Mouse (Mus musculus) activated CD4-positive, CD25-positive, alpha-beta regulatory T cell, adult 4 months (primary cell): ENCODE data around the gene Smg6. TPM values are rescaled to one million over a fixed set of nuclear protein-coding genes. Genes with fewer than 3 reads are reported as not detected.
"Not testable (repeated sequence)": the region's sequence is repeated elsewhere in the genome, so short reads cannot be mapped to it uniquely, and the experiment has no call there.

ENCODE experiments used
- ATAC-seq: one replicate; pipeline ENCODE4 v1.8.0; 2017
- polyA plus RNA-seq, 2 experiments: library from polyadenylated mRNA; unstranded; fragments of 100-300 nt; shearing (Covaris generic); gene quantifications; one replicate each; pipeline ENCODE4 v1.2.1; 2017

The Smg6 gene
- polyA plus RNA-seq, 2 experiments from 2014 or later: 15.3 to 15.5 TPM

DNA sequence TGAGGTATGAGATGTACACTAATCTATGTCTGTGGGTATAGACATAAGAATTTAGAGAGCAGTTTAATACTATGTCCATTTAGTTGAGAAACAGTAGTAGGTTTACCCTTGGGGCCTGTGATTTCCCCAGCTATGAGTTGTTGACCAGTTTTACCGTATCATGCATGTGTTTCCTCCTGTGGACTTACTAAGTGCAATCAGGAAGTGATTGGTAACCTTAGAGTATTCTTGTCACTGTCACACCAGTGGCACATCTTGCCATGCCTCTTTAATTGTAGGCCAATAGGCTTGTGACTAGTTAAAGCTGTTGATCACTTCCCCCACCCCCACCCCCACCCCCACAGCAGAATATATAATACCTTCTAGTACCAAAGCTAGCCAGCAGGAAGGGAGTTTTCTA lies 70.9 kb downstream of the Smg6 start:
- no peak for ATAC-seq

GRCm38 (mm10) chr11:75000869-75001653 lies 75.4 kb downstream of the Smg6 start:
- no peak for ATAC-seq

DNA sequence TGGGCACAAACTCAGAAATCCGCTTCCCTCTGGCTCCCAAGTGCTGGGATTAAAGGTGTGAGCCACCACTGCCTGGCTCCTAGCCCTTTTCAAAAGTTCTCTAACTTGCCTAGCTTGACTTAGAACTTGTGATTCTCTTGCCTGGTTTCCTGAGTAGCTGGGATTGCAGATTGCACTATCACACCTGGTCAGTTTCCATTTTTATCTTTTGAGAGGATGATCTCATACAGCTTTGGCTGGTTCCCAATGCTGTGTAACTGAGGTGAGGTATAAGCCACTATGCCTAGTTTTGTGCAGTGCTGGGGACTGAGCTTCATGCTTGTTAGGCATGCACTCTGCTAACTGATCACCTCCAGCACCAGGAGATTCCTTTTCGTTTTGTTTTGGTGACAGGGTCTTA lies 82.6 kb downstream of the Smg6 start:
- no peak for ATAC-seq

DNA sequence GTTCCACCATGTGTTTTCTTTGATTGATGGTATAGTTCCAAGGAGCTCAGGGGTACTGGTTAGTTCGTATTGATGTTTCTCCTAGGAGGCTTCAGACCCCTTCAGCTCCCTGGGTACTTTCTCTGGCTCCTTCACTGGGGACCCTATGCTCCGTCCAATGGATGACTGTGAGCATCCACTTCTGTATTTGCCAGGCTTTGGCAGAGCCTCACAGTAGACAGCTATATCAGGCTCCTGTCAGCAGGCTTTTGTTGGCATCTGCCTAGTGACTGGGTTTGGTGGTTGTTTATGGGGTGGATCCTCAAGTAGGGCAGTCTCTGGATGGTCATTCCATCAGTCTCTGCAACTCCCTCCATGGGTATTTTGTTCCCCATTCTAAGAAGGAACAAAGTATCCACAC lies 83.9 kb downstream of the Smg6 start:
- ATAC-seq: not testable (repeated sequence)

- peak; percentile 81 for ATAC-seq
Observed at GRCm38 (mm10) chr11:75012997-75013694, 87.5 kb downstream of the Smg6 start.

- no peak for ATAC-seq
Observed at GRCm38 (mm10) chr11:75013764-75014695, 88.4 kb downstream of the Smg6 start.

DNA sequence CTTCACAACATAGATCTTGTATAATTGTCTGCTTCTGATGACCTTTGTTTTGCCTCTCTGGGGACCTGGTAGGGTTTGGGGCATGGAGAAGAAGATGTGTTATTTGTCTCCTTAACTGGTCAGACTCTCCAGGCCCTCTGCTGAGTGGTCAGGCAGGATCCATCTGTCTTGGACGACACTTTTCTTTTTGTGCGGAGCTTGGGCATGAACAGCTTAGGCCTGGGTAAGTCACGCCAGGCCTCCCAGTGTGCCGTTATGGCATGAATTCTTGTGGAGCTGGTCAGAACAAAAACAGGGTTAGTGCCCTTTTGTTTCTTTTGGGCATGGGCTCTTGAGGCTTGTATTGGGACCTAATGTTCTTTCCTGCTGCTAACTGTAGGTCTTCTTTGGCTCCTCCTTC lies 89.2 kb downstream of the Smg6 start:
- ATAC-seq: no peak

DNA sequence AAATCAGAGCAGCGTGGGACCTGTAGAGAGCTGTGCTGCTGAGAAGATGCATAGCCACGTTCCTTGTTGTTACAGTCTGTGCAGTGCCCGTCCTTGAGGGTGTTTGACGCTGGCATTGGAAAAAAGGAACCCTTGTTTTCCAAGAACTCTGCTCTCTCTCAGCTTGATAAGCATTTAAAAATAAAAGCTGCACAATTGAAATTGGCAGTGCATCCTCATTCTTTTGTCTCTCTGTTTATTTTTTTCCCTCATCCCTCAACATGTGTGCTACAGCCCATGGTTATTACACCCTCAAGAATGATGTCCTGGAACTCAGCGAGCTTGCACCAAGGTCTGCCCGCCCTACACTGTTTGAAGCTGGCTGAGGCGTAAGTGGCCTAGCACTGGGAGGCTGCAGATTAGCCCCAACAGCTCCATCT lies 89.8 kb downstream of the Smg6 start:
- no peak for ATAC-seq

GRCm38 (mm10) chr11:75016309-75016860 lies 90.8 kb downstream of the Smg6 start:
- ATAC-seq: no peak

DNA sequence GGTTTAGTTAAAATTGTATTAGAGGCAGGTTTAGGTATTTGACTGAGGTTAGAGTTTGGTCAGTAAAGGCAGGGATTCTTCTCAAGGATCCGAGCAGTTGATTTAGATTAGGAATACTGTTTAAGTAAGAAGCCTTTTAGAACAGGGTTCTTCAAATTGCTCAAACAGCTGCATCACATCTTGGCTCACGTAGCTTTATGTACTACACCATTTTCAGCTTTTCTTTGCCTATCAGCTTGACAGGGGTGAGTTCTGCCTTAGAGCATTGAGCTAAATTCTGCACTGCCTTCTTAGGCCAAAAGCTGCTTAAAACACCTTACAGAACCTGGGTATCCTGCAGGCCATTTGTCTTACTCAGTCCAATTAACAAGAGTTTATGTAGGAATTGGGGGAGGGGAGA lies 92.2 kb downstream of the Smg6 start:
- ATAC-seq: no peak

DNA sequence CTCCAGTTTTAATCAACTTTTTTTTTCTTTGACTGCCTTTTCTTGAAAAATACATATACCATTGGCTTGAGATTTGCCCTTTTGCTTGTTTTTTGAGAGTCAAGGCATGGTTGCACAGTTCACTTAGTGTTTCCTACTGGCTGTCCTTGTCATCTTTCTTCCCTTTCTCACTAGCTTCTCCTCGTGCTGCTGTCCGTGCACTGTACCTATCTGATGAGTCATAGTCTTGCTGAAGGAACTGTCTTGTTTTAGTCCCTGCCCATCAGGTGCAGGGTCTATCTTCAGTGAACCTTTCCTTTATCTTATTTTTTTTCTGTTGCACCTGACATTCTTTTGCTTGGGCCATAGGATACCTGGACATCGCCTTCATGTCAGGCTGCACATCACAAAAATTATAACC lies 101.4 kb downstream of the Smg6 start:
- no peak for ATAC-seq

DNA sequence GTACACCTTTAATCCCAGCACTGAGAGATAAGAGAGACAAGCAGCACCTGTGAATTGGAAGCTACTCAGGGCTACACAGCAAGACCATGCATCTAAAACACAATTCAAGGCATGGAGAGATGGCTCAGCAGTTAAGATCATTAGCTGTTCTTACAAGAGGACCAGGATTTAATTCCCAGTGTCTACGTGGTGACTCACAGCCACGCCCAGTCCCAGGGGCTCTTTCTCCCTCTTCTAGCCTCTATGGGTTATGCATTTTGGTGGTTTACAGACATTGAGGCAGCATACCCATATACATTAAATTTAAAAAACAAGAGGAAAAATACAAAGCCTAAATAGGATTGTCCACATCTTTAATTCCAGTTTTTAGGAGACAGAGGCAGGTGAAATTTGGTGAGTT lies 102.0 kb downstream of the Smg6 start:
- ATAC-seq: no peak

- ATAC-seq: no peak
Observed at GRCm38 (mm10) chr11:75031251-75031650, 105.6 kb downstream of the Smg6 start.

DNA sequence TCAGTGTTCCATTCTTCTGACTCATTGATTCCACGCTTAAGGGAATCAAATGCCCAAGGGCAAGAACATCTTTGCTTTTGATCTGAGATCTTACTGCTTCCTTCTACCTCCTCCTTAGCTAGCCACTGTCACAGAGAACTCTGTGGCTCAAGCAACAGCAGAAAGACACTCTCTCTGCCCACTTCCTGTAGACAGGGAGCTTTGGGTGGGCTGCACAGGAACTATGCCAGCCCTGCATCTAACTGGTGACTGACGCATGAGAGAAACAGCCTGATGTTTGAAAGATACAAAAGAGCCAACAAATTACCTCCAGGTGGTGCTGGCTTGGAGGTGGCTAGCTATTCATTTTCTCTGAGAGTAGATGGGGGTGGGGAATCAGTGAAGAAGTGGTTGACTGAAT lies 107.3 kb downstream of the Smg6 start:
- ATAC-seq: no peak

DNA sequence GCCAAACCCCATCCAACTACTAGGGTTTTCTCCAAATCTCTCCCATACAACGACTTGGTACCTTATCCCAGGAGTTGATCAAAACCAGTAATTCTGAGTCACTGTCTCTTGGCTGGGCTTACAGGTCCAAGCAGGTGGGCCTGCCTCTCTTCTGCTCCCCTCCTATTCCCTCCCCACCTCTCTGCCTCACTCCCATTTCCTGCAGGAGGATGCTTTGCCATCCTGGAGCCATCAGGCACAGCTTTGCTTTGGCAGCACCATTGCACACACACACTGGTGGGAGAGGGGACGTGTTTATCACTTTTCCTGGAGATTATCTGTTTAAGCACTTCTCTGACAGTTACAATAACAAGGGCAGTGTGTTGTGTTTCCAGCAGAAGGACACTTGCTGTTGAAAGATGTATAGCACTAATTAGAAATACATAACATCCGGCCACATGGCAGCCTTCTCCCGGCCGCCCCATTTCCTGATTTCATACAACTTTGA lies 108.0 kb downstream of the Smg6 start:
- no peak for ATAC-seq

GRCm38 (mm10) chr11:75034104-75034503 lies 108.5 kb downstream of the Smg6 start:
- no peak for ATAC-seq

DNA sequence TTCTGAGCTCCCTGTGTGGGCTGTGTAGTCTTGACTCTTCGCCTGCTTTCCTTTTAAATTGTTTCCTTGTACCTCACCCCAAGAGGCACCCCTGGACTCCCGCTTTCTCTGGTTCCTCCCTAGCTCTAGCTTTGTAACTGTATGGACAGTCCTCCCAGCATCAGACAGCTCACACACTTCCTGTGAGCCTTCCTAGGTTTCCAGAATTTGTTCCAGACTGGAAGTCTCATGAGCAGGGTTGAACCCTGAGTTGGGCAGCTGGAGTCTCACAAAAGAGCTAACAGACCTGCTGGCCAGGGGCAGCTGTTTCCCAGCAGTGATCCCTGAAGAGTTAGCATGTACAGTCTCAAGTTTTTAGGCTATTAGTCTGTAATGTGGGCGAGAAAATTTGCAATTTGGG lies 118.7 kb downstream of the Smg6 start:
- no peak for ATAC-seq

DNA sequence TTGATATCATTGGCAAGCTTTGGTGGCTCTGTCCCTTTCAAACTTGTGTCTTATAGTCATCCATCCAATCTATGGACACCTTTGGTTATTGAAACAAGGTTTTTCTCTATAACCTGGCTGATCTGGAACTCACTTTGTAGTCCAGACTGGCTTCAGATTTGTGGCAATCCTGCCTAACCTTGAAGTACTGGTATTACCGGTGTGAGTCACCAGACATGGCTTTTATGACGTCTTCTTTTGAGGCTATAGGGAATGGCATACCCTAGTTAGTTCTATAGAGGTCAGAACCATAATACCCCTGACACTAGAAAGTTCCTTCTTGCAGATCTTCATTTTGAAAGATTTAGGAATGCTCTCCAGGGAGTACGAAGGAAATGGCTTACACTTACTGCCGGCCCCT lies 120.2 kb downstream of the Smg6 start:
- no peak for ATAC-seq

GRCm38 (mm10) chr11:75046638-75047037 lies 121.0 kb downstream of the Smg6 start:
- ATAC-seq: no peak

DNA sequence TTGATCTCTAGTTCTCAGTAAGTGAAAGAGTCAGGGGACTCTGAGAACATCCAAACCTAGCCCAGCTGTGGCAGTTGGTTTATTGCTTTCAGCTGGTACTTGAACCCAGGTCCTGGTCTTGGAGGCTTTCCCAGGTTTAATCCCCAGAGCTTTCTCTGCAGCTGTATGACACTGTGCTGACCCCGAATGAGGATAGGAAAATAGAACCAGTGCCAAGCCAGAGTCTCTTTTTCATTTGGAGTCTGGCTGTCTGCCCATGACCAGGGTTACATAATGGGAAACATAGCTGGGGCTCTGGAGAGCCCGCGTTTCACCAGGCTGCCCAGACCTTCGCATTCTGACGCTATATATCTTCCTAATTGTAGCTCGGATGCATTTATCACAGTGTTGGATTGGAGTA lies 121.4 kb downstream of the Smg6 start:
- ATAC-seq: no peak

GRCm38 (mm10) chr11:75047736-75048407 lies 122.2 kb downstream of the Smg6 start:
- no peak for ATAC-seq

- ATAC-seq: no peak
Observed at GRCm38 (mm10) chr11:75049146-75049545, 123.5 kb downstream of the Smg6 start.
